Mouse (Mus musculus) T-helper 2 cell (primary cell): ENCODE data around the gene Gm49403.

Experiments used
- in situ Hi-C: fragments of 300-600 bp; cut with MboI, MseI; formaldehyde crosslinking; loops from one replicate; pipeline ENCODE4 v1.15.1; 2025; ENCODE audit warnings: high pct_unique_total_duplicates

Gm49403 gene

GRCm38 (mm10) chr19:8908531-8908930, 24.8 kb downstream of the Gm49403 start:
- in situ Hi-C loops = loop anchor here (10.0 kb wide), 1 partner anchor 84 kb away; the partner anchor contains the start of genes AC129217.1 and Hnrnpul2

GRCm38 (mm10) chr19:8911810-8912209, 28.1 kb downstream of the Gm49403 start:
- in situ Hi-C loops = loop anchor here (5.0 kb wide), 1 partner anchor 50 kb away; no protein-coding TSS in a partner anchor

DNA sequence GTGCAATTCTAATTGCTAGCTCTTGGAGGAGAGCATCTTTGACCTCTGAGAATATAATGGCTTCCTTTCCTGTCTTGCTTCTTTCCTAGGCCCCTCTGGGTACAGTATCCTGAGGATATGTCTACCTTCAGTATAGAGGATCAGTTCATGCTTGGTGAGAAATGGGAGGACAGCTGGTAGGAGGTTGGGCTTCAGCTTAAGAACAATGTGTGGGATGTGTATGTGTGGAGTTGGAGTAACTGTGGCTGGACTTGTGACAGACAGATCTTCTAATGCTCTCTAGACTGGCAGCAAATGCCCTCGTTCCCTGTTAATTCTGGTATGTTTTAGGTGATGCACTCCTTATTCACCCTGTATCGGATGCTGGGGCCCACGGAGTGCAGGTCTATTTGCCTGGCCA, 30.5 kb downstream of the Gm49403 start:
- in situ Hi-C loops = loop anchor here (5.0 kb wide), 1 partner anchor 48 kb away; no protein-coding TSS in a partner anchor

DNA sequence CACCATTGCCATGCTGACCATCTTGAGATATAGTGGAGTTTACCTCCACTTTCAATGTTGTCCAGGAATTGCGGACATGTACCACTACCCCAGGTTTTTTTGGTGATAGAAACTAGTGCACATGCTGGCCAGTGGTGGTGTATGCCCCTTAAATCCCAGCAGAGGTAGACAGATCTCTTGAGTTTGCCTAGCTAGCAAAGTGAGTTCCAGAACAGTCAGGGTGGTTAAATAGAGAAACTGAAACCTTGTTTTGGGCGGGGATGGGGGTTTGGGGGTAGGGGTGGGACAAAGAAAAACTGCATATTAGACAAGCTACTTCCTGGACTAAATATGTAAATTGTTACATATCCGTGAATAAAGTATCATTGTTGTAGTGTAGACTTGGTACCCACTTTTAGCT, 35.3 kb downstream of the Gm49403 start:
- in situ Hi-C loops = no loop called here

- in situ Hi-C loops = no loop called here
These were observed 35.9 kb downstream of the Gm49403 start for GRCm38 (mm10) chr19:8919684-8920072.

- in situ Hi-C loops = no loop called here
These were observed 36.5 kb downstream of the Gm49403 start, which contains the start of gene B3gat3 for GRCm38 (mm10) chr19:8920073-8920736. Gene B3gat3 (plus strand): TSS chr19:8920374.

DNA sequence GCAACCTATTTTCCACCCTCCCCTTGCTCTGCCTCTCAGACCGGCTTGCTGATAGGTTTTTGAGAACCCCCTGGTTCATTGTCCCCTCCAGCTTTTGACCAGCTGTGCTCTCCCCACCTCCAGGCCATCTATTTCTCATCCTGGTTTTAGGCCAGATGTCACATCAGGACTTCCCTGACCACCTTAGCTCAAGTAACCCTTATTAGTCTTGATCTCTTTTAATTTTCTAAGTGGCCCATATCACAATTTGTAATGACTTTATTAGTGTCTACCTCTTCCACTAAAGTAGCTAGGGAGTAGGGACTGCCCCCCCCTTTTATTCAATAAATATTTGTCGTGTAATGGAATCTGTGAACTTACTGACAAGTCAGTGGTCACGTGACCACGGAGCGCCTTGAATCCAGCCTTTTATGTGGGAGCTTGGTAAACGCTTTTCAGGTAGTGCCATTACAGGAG, 37.1 kb downstream of the Gm49403 start:
- in situ Hi-C loops = no loop called here

- in situ Hi-C loops = no loop called here
These were observed 38.0 kb downstream of the Gm49403 start for GRCm38 (mm10) chr19:8921741-8922140.

DNA sequence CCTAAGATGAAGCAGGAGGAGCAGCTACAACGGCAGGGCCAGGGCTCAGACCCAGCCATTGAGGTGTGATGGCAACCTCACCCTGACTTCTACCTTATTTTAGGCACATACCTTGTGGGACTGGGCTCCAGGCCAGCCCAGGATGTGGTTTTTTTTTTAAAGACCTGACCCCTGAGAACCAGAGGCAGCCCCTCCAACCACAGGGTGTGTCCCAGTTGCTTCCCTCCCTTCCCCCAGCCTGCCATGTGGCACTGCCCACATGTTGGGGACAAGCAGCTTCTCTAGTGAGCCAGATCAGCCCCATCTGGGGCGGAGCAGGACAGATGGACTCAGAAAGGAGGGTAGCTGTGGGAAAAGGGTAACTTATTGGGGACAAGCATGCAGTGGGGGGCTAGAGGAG, 43.0 kb downstream of the Gm49403 start:
- in situ Hi-C loops = no loop called here

- in situ Hi-C loops = no loop called here
These were observed 44.3 kb downstream of the Gm49403 start for GRCm38 (mm10) chr19:8927891-8928525.

GRCm38 (mm10) chr19:8928689-8929223, 45.0 kb downstream of the Gm49403 start:
- in situ Hi-C loops = no loop called here

DNA sequence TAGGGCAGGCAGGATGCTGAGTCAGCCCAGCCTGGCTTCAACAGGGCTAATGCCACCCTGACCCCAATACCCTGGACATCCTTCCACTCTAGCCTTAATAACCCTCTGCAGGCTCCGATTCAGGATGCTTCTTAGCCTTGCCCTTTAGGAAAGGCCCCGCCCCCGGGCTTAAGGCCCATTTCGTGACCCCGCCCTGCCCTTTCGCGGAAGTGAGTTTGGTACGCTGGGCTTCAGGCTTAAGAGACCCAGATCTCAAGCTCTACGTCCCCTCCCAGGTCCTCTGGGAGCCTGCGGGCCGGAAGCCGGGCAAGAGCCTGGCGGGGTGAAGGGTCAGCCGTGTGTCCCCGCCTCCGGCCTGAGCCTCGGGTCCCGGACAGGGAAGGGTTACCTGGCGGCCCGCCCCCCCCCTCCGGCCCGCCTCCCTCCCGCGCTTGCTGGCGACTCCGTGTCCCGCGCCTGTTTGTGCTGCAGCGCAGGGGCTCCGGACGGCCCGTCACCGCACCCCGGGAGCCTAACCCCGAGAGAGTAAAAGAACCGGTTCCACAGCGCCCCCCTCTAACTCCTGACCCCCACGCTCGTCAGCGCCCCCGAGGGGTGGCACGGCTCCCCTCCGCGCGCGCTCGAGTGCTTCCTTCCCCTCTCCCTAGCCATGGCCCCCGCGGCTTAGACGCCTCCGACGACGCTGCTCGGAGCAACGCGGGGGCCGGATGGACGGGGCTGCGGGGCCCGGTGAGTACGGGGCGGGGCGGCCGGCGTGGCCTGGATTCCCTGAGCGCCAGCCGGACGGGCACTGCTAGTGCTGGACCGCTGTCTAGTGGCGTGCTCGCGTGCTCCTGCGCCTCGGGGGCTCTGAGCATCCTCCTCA, 45.7 kb downstream of the Gm49403 start, which contains the start of the genes Rom1 and Eml3:
Gene Rom1, minus strand, starts transcription at position 133 of the 865 bp plus-strand sequence.
Gene Eml3, plus strand, starts transcription at position 329 of the 865 bp plus-strand sequence.
- in situ Hi-C loops = no loop called here

- in situ Hi-C loops = no loop called here
These were observed 46.4 kb downstream of the Gm49403 start for GRCm38 (mm10) chr19:8930117-8930516.

DNA sequence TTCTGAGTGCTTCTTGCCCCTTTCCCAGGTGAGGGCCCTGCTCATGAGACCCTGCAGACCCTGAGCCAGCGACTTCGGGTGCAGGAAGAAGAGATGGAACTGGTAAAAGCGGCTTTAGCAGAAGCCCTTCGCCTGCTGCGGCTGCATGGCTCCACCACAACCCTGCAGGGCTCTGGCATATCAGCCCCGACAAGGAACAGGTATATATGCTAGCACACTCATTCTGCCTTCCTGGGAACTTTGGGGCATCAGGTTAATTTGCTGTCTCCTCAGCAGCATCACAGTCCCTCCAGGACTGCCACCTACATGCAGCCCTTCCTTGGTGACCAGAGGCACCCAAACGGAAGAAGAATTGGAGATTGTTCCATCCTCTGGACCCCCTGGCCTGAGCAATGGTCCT, 47.0 kb downstream of the Gm49403 start:
- in situ Hi-C loops = no loop called here

GRCm38 (mm10) chr19:8936736-8937135, 53.0 kb downstream of the Gm49403 start:
- in situ Hi-C loops = no loop called here
